8 mouse cellular contexts compared by ENCODE assay signal in genomic region chr2:74578843-74579489, GRCm38 (mm10). TPM values are rescaled to one million over a fixed set of nuclear protein-coding genes. Genes with fewer than 3 reads are reported as not detected.
DNase-seq lines count a peak whose midpoint lies in the region; ATAC-seq lines count a peak whose summit lies in the region.

Gene Lnpk, minus strand, starts transcription at chr2:74579435.

- H3K4me1 ChIP-seq in hindbrain, embryonic 10.5 days (replicated peaks), result peaks cover 22% of the 10 kb centered on the region

- H3K9me3 ChIP-seq in hindbrain, embryonic 10.5 days, result no peaks in the 10 kb centered on the region

- no peaks in the 10 kb centered on the region for H3K36me3 ChIP-seq in hindbrain, embryonic 10.5 days

- no peaks in the 10 kb centered on the region for H3K27me3 ChIP-seq in hindbrain, embryonic 10.5 days (ENCODE audit: insufficient read depth, poor library complexity, severe bottlenecking)

- peak within 1 kb of the TSS; percentile 98 for H3K4me3 ChIP-seq in hindbrain, embryonic 10.5 days

- peak; percentile 94 for DNase-seq in MN1 (ENCODE audit: low spot score)
- peak; percentile 91 for DNase-seq in cerebellum, adult 9-10 months
- peak; percentile 93 for DNase-seq in hindbrain, embryonic 10.5 days (ENCODE audit: low spot score)
- DNase-seq in layer of hippocampus, postnatal 14 days (ENCODE audit: low spot score in 2 of 2), result peak; percentile 88 to 93
- DNase-seq in lung, postnatal 14 days, result peak; percentile 92
- peak; percentile 73 for DNase-seq in retina, adult 2 months (ENCODE audit: low read depth, low spot score)
- DNase-seq in thymus, postnatal 36 days, result peak; percentile 90 to 93

- WGBS in hindbrain, embryonic 10.5 days, result under 1% methylated on average over 34 of the region's 34 CpGs

- peak; percentile 99 for ATAC-seq in frontal cortex, adult (ENCODE audit: low TSS enrichment)

- peak within 1 kb of the TSS; percentile 95 for H3K27ac ChIP-seq in hindbrain, embryonic 10.5 days

RNA-seq across cellular contexts. Expression of gene Lnpk, which starts in this region (rescaled TPM):
- 38.9 and 41.1 TPM in 2 replicates for polyA plus RNA-seq in hindbrain, embryonic 10.5 days (2016; fragmentation: Nextera tagmentation; extraction: Ambion mirVana)
- 10 to 100 TPM; 52.9 to 55.9 TPM for total RNA-seq in layer of hippocampus, postnatal 14 days (2021)

Comparison
In these comparisons a context has a peak if more than half of its experiments do, and no peak if none do; other contexts are left out.
1. Peak in every context shown above with its lines: DNase-seq, ATAC-seq, H3K4me3 ChIP-seq and H3K27ac ChIP-seq.